21 mouse cellular contexts compared by ENCODE assay signal in the genomic region with DNA sequence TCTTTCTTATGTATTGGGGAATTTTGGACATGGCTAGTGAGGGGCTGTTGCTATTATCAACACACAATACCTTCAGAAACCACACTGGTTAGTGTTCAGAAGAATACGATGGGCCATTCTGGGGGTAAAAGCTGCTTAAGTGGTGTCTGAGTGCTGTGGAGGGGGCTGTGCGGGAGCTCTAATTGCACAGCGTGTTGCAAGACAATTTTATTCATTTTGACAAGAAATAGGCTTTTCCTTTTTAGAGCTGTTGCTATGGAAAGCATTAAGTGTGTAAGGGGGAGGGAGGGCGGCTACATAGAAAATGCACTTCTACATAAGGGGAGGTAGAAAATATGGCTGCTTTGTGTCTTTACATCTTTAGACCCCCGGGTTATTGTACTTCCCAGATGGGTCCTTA. TPM values are rescaled to one million over a fixed set of nuclear protein-coding genes. Genes with fewer than 3 reads are reported as not detected.
"Had no signal": no experiment of that assay in that cellular context is flagged by ENCODE, and none has a peak within 500 bp of the region (broad histone marks: within the 10 kb centered on the region; RNA-seq: fewer than 3 reads in every experiment).

No protein-coding gene starts in this region.

- H3K9me3 ChIP-seq: kidney, embryonic 15.5 days; limb, embryonic 10.5 days; limb, embryonic 13.5 days; liver, embryonic 12.5 days; liver, embryonic 15.5 days; lung, embryonic 15.5 days; megakaryocyte, embryonic 14.5 days; midbrain, embryonic 10.5 days; midbrain, embryonic 13.5 days; neural tube, embryonic 13.5 days had no signal

- H3K4me1 ChIP-seq: kidney, embryonic 15.5 days; limb, embryonic 10.5 days; limb, embryonic 13.5 days; liver, embryonic 12.5 days; liver, embryonic 15.5 days; lung, embryonic 15.5 days; megakaryocyte, embryonic 14.5 days; neural tube, embryonic 13.5 days had no signal

- H3K9ac ChIP-seq: kidney, embryonic 15.5 days; limb, embryonic 13.5 days; liver, embryonic 12.5 days; liver, embryonic 15.5 days; lung, embryonic 15.5 days; midbrain, embryonic 13.5 days; neural tube, embryonic 13.5 days had no signal

- H3K27me3 ChIP-seq: kidney, embryonic 15.5 days; limb, embryonic 13.5 days; liver, embryonic 12.5 days; liver, embryonic 15.5 days; lung, embryonic 15.5 days; megakaryocyte, embryonic 14.5 days; midbrain, embryonic 13.5 days; neural tube, embryonic 13.5 days had no signal

- DNase-seq: kidney, adult 8-10 months; kidney, postnatal 10 days; kidney, postnatal 36 days; liver; lung, adult 18-20 months; lung, postnatal 10 days; lung, postnatal 36 days; thymus, adult 2 months; thymus, postnatal 14 days; thymus, postnatal 4 days had no signal

- ATAC-seq: liver, embryonic 12.5 days; midbrain, embryonic 13.5 days had no signal

- H3K27ac ChIP-seq: kidney, embryonic 15.5 days; limb, embryonic 10.5 days; limb, embryonic 13.5 days; liver, embryonic 12.5 days; liver, embryonic 15.5 days; lung, embryonic 15.5 days; midbrain, embryonic 10.5 days; midbrain, embryonic 13.5 days; neural tube, embryonic 13.5 days; stomach, postnatal 0 days had no signal

- H3K4me3 ChIP-seq: kidney, embryonic 15.5 days; limb, embryonic 10.5 days; limb, embryonic 13.5 days; liver, embryonic 12.5 days; liver, embryonic 15.5 days; lung, embryonic 15.5 days; megakaryocyte, embryonic 14.5 days; midbrain, embryonic 10.5 days; midbrain, embryonic 13.5 days; neural tube, embryonic 13.5 days had no signal

- H3K4me2 ChIP-seq: kidney, embryonic 15.5 days; limb, embryonic 13.5 days; liver, embryonic 12.5 days; liver, embryonic 15.5 days; lung, embryonic 15.5 days; midbrain, embryonic 13.5 days; neural tube, embryonic 13.5 days had no signal

- H3K36me3 ChIP-seq: kidney, embryonic 15.5 days; limb, embryonic 10.5 days; limb, embryonic 13.5 days; liver, embryonic 12.5 days; liver, embryonic 15.5 days; lung, embryonic 15.5 days; midbrain, embryonic 10.5 days; midbrain, embryonic 13.5 days; neural tube, embryonic 13.5 days had no signal

RNA-seq across cellular contexts. Expression of a gene that starts 25.8 kb away (rescaled TPM):
- polyA plus RNA-seq: thymus, adult 2 months had no signal
